Mouse (Mus musculus): Measurements from ENCODE around the gene Akr1b7. TPM values are rescaled to one million over a fixed set of nuclear protein-coding genes. Genes with fewer than 3 reads are reported as not detected.
A peak's percentile ranks its signal among the peaks of the same experiment; 100 is the strongest.
"Not testable (repeated sequence)": the region's sequence is repeated elsewhere in the genome, so short reads cannot be mapped to it uniquely, and the experiment has no call there.

The Akr1b7 gene
- polyA plus RNA-seq (2015; fragmentation: Nextera tagmentation; extraction: Ambion mirVana): 17.6 and 18.1 TPM in 2 replicates

- 50% methylated on average over 6 of the region's 6 CpGs for WGBS (ENCODE audit: insufficient replicate concordance)
- H3K4me3 ChIP-seq (replicated peaks): no peak within 1 kb of the TSS
- H3K36me3 ChIP-seq (replicated peaks): no peaks in the 10 kb centered on the region
- H3K9ac ChIP-seq: no peak within 1 kb of the TSS
- peaks cover 12% of the 10 kb centered on the region; the same call in 1 of the 2 replicates for H3K4me1 ChIP-seq (replicated peaks)
- H3K27ac ChIP-seq (replicated peaks): no peak within 1 kb of the TSS
- H3K9me3 ChIP-seq (replicated peaks): no peaks in the 10 kb centered on the region
- H3K27me3 ChIP-seq: no peaks in the 10 kb centered on the region
- no peak within 1 kb of the TSS for H3K4me2 ChIP-seq
- ATAC-seq (ENCODE audit: insufficient read depth): 0 out of 2 replicates have a peak, but pooled peaks have one; percentile 25
Measured at GRCm38 (mm10) chr6:34412023-34412422, at the start of gene Akr1b7. Akr1b7 (plus strand) TSS chr6:34412334.

GRCm38 (mm10) chr6:34364217-34365136 lies 47.7 kb upstream of the Akr1b7 start:
- H3K9ac ChIP-seq: no peak overlapping the region
- peaks cover 6% of the 10 kb centered on the region; the same call in 1 of the 2 replicates for H3K27me3 ChIP-seq
- no peak overlapping the region for H3K4me3 ChIP-seq (replicated peaks)
- no peaks in the 10 kb centered on the region for H3K36me3 ChIP-seq (replicated peaks)
- no peak overlapping the region for H3K4me2 ChIP-seq
- no peaks in the 10 kb centered on the region for H3K4me1 ChIP-seq (replicated peaks)
- no peak overlapping the region for H3K27ac ChIP-seq (replicated peaks)
- 61% methylated on average over 12 of the region's 12 CpGs for WGBS (ENCODE audit: insufficient replicate concordance)
- no peaks in the 10 kb centered on the region for H3K9me3 ChIP-seq (replicated peaks)
- no peak for ATAC-seq (ENCODE audit: insufficient read depth)

GRCm38 (mm10) chr6:34367998-34368397 lies 44.1 kb upstream of the Akr1b7 start:
- no peak overlapping the region for H3K4me3 ChIP-seq (replicated peaks)
- no peaks in the 10 kb centered on the region for H3K4me1 ChIP-seq (replicated peaks)
- no peaks in the 10 kb centered on the region for H3K9me3 ChIP-seq (replicated peaks)
- H3K36me3 ChIP-seq (replicated peaks): no peaks in the 10 kb centered on the region
- no peak overlapping the region for H3K9ac ChIP-seq
- peaks cover 6% of the 10 kb centered on the region; the same call in 1 of the 2 replicates for H3K27me3 ChIP-seq
- H3K27ac ChIP-seq (replicated peaks): no peak overlapping the region
- WGBS (ENCODE audit: insufficient replicate concordance): 39% methylated on average over 9 of the region's 9 CpGs
- no peak overlapping the region for H3K4me2 ChIP-seq
- ATAC-seq (ENCODE audit: insufficient read depth): 0 out of 2 replicates have a peak, but pooled peaks have one; percentile 25

- Histone ChIP-seq H3K36me3 (replicated peaks) (no peaks in the 10 kb centered on the region), H3K4me3 (replicated peaks) (no peak overlapping the region), H3K9me3 (replicated peaks) (no peaks in the 10 kb centered on the region), H3K9ac (no peak overlapping the region), H3K4me2 (no peak overlapping the region), H3K4me1 (replicated peaks) (no peaks in the 10 kb centered on the region), H3K27me3 (peaks cover 6% of the 10 kb centered on the region; the same call in 1 of the 2 replicates), H3K27ac (replicated peaks) (no peak overlapping the region)
- no peak for ATAC-seq (ENCODE audit: insufficient read depth)
- WGBS (ENCODE audit: insufficient replicate concordance): 59% methylated on average over 8 of the region's 8 CpGs
Measured at GRCm38 (mm10) chr6:34370081-34370480, 42.1 kb upstream of the Akr1b7 start.

- Histone ChIP-seq H3K27ac (replicated peaks) (no peak overlapping the region), H3K4me1 (replicated peaks) (no peaks in the 10 kb centered on the region), H3K36me3 (replicated peaks) (no peaks in the 10 kb centered on the region), H3K27me3 (peaks cover 6% of the 10 kb centered on the region; the same call in 1 of the 2 replicates), H3K4me3 (replicated peaks) (no peak overlapping the region), H3K9me3 (replicated peaks) (no peaks in the 10 kb centered on the region), H3K9ac (no peak overlapping the region), H3K4me2 (peak overlapping the region; percentile 35)
- no peak for ATAC-seq (ENCODE audit: insufficient read depth)
- WGBS (ENCODE audit: insufficient replicate concordance): 19% methylated on average over 18 of the region's 18 CpGs
Measured at GRCm38 (mm10) chr6:34371700-34372351, 40.3 kb upstream of the Akr1b7 start.

- H3K4me3 ChIP-seq (replicated peaks): no peak overlapping the region
- WGBS (ENCODE audit: insufficient replicate concordance): 48% methylated on average over 7 of the region's 7 CpGs
- ATAC-seq (ENCODE audit: insufficient read depth): no peak
- no peaks in the 10 kb centered on the region for H3K9me3 ChIP-seq (replicated peaks)
- H3K9ac ChIP-seq: no peak overlapping the region
- no peak overlapping the region for H3K4me2 ChIP-seq
- H3K27ac ChIP-seq (replicated peaks): no peak overlapping the region
- H3K36me3 ChIP-seq (replicated peaks): no peaks in the 10 kb centered on the region
- no peaks in the 10 kb centered on the region for H3K4me1 ChIP-seq (replicated peaks)
- H3K27me3 ChIP-seq: peaks cover 1% of the 10 kb centered on the region; the same call in 1 of the 2 replicates
Measured at GRCm38 (mm10) chr6:34373841-34374240, 38.3 kb upstream of the Akr1b7 start.

GRCm38 (mm10) chr6:34375888-34376287 lies 36.2 kb upstream of the Akr1b7 start:
- not testable (repeated sequence) for H3K9ac ChIP-seq; H3K4me3 ChIP-seq (replicated peaks); H3K27me3 ChIP-seq; H3K4me1 ChIP-seq (replicated peaks); H3K36me3 ChIP-seq (replicated peaks); H3K9me3 ChIP-seq (replicated peaks); H3K4me2 ChIP-seq; ATAC-seq (ENCODE audit: insufficient read depth); H3K27ac ChIP-seq (replicated peaks)
- WGBS (ENCODE audit: insufficient replicate concordance): 67% methylated on average over 5 of the region's 5 CpGs

GRCm38 (mm10) chr6:34383401-34383800 lies 28.7 kb upstream of the Akr1b7 start:
- H3K4me2 ChIP-seq: peak overlapping the region; percentile 78
- H3K27me3 ChIP-seq: no peaks in the 10 kb centered on the region
- H3K27ac ChIP-seq (replicated peaks): no peak overlapping the region
- peaks cover 14% of the 10 kb centered on the region for H3K4me1 ChIP-seq (replicated peaks)
- H3K4me3 ChIP-seq (replicated peaks): 0 out of 2 replicates have a peak overlapping the region, but pooled peaks have one; percentile 62
- no peaks in the 10 kb centered on the region for H3K9me3 ChIP-seq (replicated peaks)
- ATAC-seq (ENCODE audit: insufficient read depth): no peak
- H3K36me3 ChIP-seq (replicated peaks): no peaks in the 10 kb centered on the region
- 43% methylated on average over 8 of the region's 8 CpGs for WGBS (ENCODE audit: insufficient replicate concordance)
- H3K9ac ChIP-seq: no peak overlapping the region

- Histone ChIP-seq H3K4me3 (replicated peaks) (peak within 1 kb of the TSS; percentile 62), H3K4me2 (peak within 1 kb of the TSS; percentile 78), H3K27ac (replicated peaks) (no peak within 1 kb of the TSS), H3K9me3 (replicated peaks) (no peaks in the 10 kb centered on the region), H3K36me3 (replicated peaks) (no peaks in the 10 kb centered on the region; the same call in 1 of the 2 replicates), H3K9ac (peak within 1 kb of the TSS; percentile 42), H3K27me3 (no peaks in the 10 kb centered on the region), H3K4me1 (replicated peaks) (peaks cover 14% of the 10 kb centered on the region)
- peak; percentile 52 for ATAC-seq (ENCODE audit: insufficient read depth)
- WGBS (ENCODE audit: insufficient replicate concordance): under 1% methylated on average over 17 of the region's 17 CpGs
Measured at GRCm38 (mm10) chr6:34384110-34384661, 27.9 kb upstream of the Akr1b7 start, which contains the start of gene Akr1b10. Akr1b10 (plus strand) TSS chr6:34384218.

- 0 out of 2 replicates have a peak, but pooled peaks have one; percentile 28 for ATAC-seq (ENCODE audit: insufficient read depth)
- Histone ChIP-seq H3K4me1 (replicated peaks) (peaks cover 14% of the 10 kb centered on the region), H3K9ac (peak overlapping the region; percentile 42; the same call in 1 of the 2 replicates), H3K4me2 (peak overlapping the region; percentile 78), H3K4me3 (replicated peaks) (peak overlapping the region; percentile 62), H3K27me3 (no peaks in the 10 kb centered on the region), H3K27ac (replicated peaks) (no peak overlapping the region), H3K9me3 (replicated peaks) (no peaks in the 10 kb centered on the region), H3K36me3 (replicated peaks) (no peaks in the 10 kb centered on the region; the same call in 1 of the 2 replicates)
- WGBS (ENCODE audit: insufficient replicate concordance): 4% methylated on average over 13 of the region's 13 CpGs
Measured at GRCm38 (mm10) chr6:34384701-34385370, 27.3 kb upstream of the Akr1b7 start.

All from liver, embryonic 15.5 days (tissue).